Mouse (Mus musculus) urinary bladder, postnatal 25 days (tissue): ENCODE results near the gene Spag17.
A peak's percentile ranks its signal among the peaks of the same experiment; 100 is the strongest.
"Not testable (repeated sequence)": the region's sequence is repeated elsewhere in the genome, so short reads cannot be mapped to it uniquely, and the experiment has no call there.

ENCODE experiments used
- DNase-seq: peaks from one replicate; pipeline ENCODE4 v3.0.0; 2022; ENCODE audit warnings: low spot score

The Spag17 gene

GRCm38 (mm10) chr3:99885187-99885811 lies at the start of gene Spag17:
Gene Spag17 (plus strand): TSS chr3:99885406.
- DNase-seq: no peak

- DNase-seq: no peak
These were observed 42.9 kb upstream of the Spag17 start for GRCm38 (mm10) chr3:99842333-99842732.

- no peak for DNase-seq
These were observed 42.4 kb upstream of the Spag17 start for GRCm38 (mm10) chr3:99842808-99843207.

GRCm38 (mm10) chr3:99843233-99843632 lies 42.0 kb upstream of the Spag17 start:
- no peak for DNase-seq

- no peak for DNase-seq
These were observed 34.3 kb upstream of the Spag17 start for GRCm38 (mm10) chr3:99850926-99851325.

- no peak for DNase-seq
These were observed 30.6 kb upstream of the Spag17 start for GRCm38 (mm10) chr3:99854595-99854994.

- no peak for DNase-seq
These were observed 26.3 kb upstream of the Spag17 start for GRCm38 (mm10) chr3:99858922-99859321.

GRCm38 (mm10) chr3:99864706-99865105 lies 20.5 kb upstream of the Spag17 start:
- no peak for DNase-seq

GRCm38 (mm10) chr3:99875137-99875536 lies 10.1 kb upstream of the Spag17 start:
- no peak for DNase-seq

GRCm38 (mm10) chr3:99881498-99881897 lies 3.7 kb upstream of the Spag17 start:
- DNase-seq: no peak

- no peak for DNase-seq
These were observed 1.1 kb upstream of the Spag17 start for GRCm38 (mm10) chr3:99883988-99884564.

- not testable (repeated sequence) for DNase-seq
These were observed 9.5 kb downstream of the Spag17 start for GRCm38 (mm10) chr3:99894741-99895140.

- DNase-seq: no peak
These were observed 28.7 kb downstream of the Spag17 start for GRCm38 (mm10) chr3:99913809-99914439.

GRCm38 (mm10) chr3:99922944-99923343 lies 37.7 kb downstream of the Spag17 start:
- DNase-seq: no peak

GRCm38 (mm10) chr3:99930920-99931620 lies 45.9 kb downstream of the Spag17 start:
- no peak for DNase-seq

GRCm38 (mm10) chr3:99936159-99936558 lies 51.0 kb downstream of the Spag17 start:
- no peak for DNase-seq

GRCm38 (mm10) chr3:99938611-99939286 lies 53.5 kb downstream of the Spag17 start:
- DNase-seq: peak; percentile 49

GRCm38 (mm10) chr3:99945171-99945570 lies 60.0 kb downstream of the Spag17 start:
- no peak for DNase-seq

- DNase-seq: no peak
These were observed 68.9 kb downstream of the Spag17 start for GRCm38 (mm10) chr3:99954039-99954602.

GRCm38 (mm10) chr3:99956517-99956916 lies 71.3 kb downstream of the Spag17 start:
- no peak for DNase-seq

- DNase-seq: no peak
These were observed 74.7 kb downstream of the Spag17 start for GRCm38 (mm10) chr3:99959805-99960485.
